Mouse (Mus musculus) midbrain, embryonic 16.5 days (tissue): ENCODE data around the gene Tmie. TPM values are rescaled to one million over a fixed set of nuclear protein-coding genes. Genes with fewer than 3 reads are reported as not detected.

Experiments
- ATAC-seq: fragments of 200-750 bp; cut with Nextera tagmentation; 2 replicates; pipeline ENCODE4 v1.8.0; 2017; ENCODE audit warnings: moderate TSS enrichment
- H3K27ac ChIP-seq: fragments of 300-500 bp; sonication (generic); 2 replicates; pipeline ENCODE4 v1.5.1; 2014; ENCODE audit warnings: mild to moderate bottlenecking, low read length, mixed read lengths
- H3K27me3 ChIP-seq: fragments of 300-500 bp; sonication (generic); 2 replicates; pipeline ENCODE4 v1.6.1; 2014; ENCODE audit warnings: low read depth, low read length, mixed read lengths; ENCODE audit not compliant: control insufficient read depth, insufficient read depth
- H3K36me3 ChIP-seq: fragments of 300-500 bp; sonication (generic); 2 replicates; pipeline ENCODE4 v1.6.1; 2014; ENCODE audit warnings: mild to moderate bottlenecking, low read length, moderate library complexity, mixed read lengths; ENCODE audit not compliant: control insufficient read depth, insufficient read depth
- H3K4me1 ChIP-seq: fragments of 300-500 bp; sonication (generic); 2 replicates; pipeline ENCODE4 v1.6.1; 2014; ENCODE audit warnings: mild to moderate bottlenecking, low read length, mixed read lengths; ENCODE audit not compliant: control insufficient read depth, insufficient read depth
- H3K4me2 ChIP-seq: fragments of 300-500 bp; sonication (generic); 2 replicates; pipeline ENCODE4 v1.6.1; 2014; ENCODE audit warnings: mild to moderate bottlenecking, low read length, mixed read lengths
- H3K4me3 ChIP-seq: fragments of 300-500 bp; sonication (generic); 2 replicates; pipeline ENCODE4 v1.5.1; 2014; ENCODE audit warnings: low read depth, mild to moderate bottlenecking, low read length, moderate library complexity, mixed read lengths
- H3K9ac ChIP-seq: fragments of 300-500 bp; sonication (generic); 2 replicates; pipeline ENCODE4 v1.6.1; 2014; ENCODE audit warnings: low read depth, low read length, mixed read lengths
- H3K9me3 ChIP-seq: fragments of 300-500 bp; sonication (generic); replicated peaks from 2 replicates; pipeline ENCODE4 v1.6.1; 2014; ENCODE audit warnings: mild to moderate bottlenecking, low read length, mixed read lengths; ENCODE audit not compliant: control insufficient read depth, poor library complexity, severe bottlenecking
- WGBS: fragments of 180-500 bp; shearing (Covaris S2); extraction: QIAGEN DNeasy Blood & Tissue Kit; methylation state at CpG from one replicate; pipeline ENCODE4 v1.1.7; 2014; 5-methylcytosine and 5-hydroxymethylcytosine counted together
- polyA plus RNA-seq: library from polyadenylated mRNA; unstranded; fragments of >200 nt; fragmentation: Nextera tagmentation; extraction: Ambion mirVana; gene quantifications from 2 replicates; pipeline ENCODE4 v1.2.1, GENCODE M21; 2015

The Tmie gene
- polyA plus RNA-seq, 1 experiment from 2014 or later = 5.7 TPM

DNA sequence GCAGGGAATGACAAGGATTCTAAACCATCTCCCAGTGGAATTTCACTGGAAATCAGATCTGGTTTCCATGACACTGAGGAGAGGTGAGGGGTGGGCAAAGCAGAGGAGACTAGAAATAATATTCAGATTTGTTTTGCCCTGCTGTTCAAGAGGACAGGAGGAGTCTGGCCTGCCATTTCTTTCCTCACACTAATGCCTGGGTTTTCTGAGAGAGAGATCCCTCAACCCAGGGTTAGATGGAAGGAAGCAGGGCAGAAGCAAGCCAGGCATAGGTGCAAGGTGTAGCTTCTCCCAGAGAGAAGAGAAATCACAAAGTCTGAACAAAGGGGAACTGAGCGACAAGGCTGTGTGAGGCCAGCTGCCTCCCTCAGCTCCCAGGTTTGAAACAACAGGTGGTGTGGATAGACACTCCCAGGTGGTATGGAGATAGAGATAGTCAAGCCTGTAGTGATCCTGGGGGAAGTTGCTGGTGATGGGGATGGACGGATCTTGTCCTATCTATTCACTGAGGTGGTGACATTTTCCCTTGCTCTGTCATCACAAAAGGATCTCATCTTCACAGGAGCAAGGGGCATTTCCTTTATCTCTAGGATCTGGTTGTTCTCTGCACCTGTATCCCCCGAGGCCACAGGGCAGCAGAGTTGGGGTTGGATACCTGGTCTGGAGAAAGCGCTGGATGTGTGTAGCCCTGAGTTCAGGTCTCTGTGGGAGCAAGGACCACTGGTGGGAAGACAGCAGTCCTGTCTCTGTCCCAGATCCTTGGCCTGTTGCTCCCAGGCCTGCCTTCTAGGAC is 28.1 kb upstream of the Tmie start:
- no peaks in the 10 kb centered on the region for H3K4me1 ChIP-seq
- no peaks in the 10 kb centered on the region for H3K27me3 ChIP-seq
- H3K4me3 ChIP-seq = no peak overlapping the region
- ATAC-seq = no peak
- H3K27ac ChIP-seq = no peak overlapping the region
- no peak overlapping the region for H3K4me2 ChIP-seq
- no peaks in the 10 kb centered on the region for H3K36me3 ChIP-seq
- whole genome bisulfite sequencing = 79% methylated on average over 4 of the region's 4 CpGs
- no peaks in the 10 kb centered on the region; the same call in 1 of the 2 replicates for H3K9me3 ChIP-seq
- no peak overlapping the region for H3K9ac ChIP-seq

DNA sequence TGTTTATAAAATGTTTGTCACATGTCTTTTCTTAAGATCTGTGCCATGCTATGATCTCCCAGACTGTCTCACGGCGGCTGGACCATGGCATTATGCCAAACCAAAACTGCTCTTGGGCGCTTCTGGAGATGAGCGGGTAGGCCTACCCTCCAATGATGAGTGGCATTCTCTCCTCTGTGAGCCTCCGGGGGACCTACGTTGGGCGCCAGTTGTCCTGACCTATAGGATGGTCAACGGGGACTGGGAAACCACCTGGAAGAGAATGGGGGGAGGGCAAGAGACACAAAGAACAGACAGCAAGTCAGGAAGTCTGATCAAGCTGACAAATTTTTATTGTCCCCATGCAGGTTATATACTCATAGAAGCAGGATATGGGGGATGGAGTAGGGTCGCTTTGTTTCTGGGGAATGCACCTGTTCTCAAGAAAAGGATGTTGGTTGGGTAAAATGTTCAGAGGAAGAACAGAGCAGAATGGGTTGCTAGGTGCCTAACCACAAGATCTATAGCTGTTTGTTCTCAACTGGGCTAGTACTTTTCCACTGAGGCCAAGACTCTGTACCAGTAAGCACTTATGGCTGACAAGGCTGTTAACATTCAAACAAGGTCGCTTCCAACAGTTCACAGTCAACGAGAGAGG is 27.4 kb upstream of the Tmie start:
- H3K9ac ChIP-seq = no peak overlapping the region
- H3K36me3 ChIP-seq = no peaks in the 10 kb centered on the region
- WGBS = 91% methylated on average over 11 of the region's 11 CpGs
- no peaks in the 10 kb centered on the region for H3K27me3 ChIP-seq
- H3K4me3 ChIP-seq = no peak overlapping the region
- no peaks in the 10 kb centered on the region; the same call in 1 of the 2 replicates for H3K9me3 ChIP-seq
- no peak overlapping the region for H3K4me2 ChIP-seq
- ATAC-seq = no peak
- H3K4me1 ChIP-seq = no peaks in the 10 kb centered on the region
- H3K27ac ChIP-seq = no peak overlapping the region

DNA sequence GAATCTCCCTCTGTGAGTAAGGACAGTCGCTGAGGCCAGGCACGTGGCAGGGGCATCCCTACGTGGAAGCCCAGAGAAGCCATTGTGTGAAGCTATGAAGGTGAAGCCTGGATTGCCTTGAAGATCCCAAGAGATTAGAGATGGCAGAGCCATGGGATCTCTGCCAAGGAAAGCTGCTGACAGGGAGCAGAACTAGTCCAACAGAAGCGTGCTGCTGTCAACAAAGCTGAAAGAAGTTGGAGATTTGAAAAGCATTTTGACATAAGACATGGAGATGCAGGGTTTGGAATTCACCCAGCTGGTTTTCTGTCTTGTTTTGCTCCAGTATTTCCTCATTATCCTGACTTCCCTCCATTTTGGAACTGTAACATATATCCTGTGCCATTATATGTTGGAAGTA is 22.4 kb upstream of the Tmie start:
- no peaks in the 10 kb centered on the region for H3K9me3 ChIP-seq
- H3K36me3 ChIP-seq = no peaks in the 10 kb centered on the region
- no peak overlapping the region for H3K27ac ChIP-seq
- H3K4me2 ChIP-seq = no peak overlapping the region
- H3K9ac ChIP-seq = no peak overlapping the region
- no peak overlapping the region for H3K4me3 ChIP-seq
- 88% methylated on average over 4 of the region's 4 CpGs for WGBS
- no peak for ATAC-seq
- no peaks in the 10 kb centered on the region for H3K4me1 ChIP-seq
- H3K27me3 ChIP-seq = no peaks in the 10 kb centered on the region

DNA sequence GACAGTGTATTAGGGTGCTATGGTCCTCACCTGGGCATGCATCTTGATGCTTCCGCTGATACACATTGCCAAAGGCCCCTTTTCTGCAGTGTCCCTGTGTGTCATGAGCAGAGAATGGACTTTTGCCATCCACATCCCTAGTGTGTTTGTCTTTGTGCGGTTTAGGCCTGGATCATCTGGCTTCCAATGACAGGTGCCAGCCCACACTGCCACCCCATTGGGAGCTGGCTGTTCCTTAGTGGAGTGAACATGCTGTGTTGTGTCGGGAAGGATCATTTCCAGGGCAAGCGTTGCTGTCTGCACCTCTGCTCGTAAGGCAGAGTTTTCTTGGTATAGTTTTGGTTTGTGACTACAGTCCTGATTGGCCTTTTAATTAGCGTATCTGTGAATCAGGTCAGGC is 21.3 kb upstream of the Tmie start:
- no peak for ATAC-seq
- no peaks in the 10 kb centered on the region for H3K9me3 ChIP-seq
- no peaks in the 10 kb centered on the region for H3K36me3 ChIP-seq
- no peak overlapping the region for H3K27ac ChIP-seq
- peaks cover 4% of the 10 kb centered on the region; the same call in 1 of the 2 replicates for H3K4me1 ChIP-seq
- no peaks in the 10 kb centered on the region for H3K27me3 ChIP-seq
- H3K4me3 ChIP-seq = no peak overlapping the region
- H3K9ac ChIP-seq = no peak overlapping the region
- 87% methylated on average over 6 of the region's 6 CpGs for WGBS
- H3K4me2 ChIP-seq = no peak overlapping the region

DNA sequence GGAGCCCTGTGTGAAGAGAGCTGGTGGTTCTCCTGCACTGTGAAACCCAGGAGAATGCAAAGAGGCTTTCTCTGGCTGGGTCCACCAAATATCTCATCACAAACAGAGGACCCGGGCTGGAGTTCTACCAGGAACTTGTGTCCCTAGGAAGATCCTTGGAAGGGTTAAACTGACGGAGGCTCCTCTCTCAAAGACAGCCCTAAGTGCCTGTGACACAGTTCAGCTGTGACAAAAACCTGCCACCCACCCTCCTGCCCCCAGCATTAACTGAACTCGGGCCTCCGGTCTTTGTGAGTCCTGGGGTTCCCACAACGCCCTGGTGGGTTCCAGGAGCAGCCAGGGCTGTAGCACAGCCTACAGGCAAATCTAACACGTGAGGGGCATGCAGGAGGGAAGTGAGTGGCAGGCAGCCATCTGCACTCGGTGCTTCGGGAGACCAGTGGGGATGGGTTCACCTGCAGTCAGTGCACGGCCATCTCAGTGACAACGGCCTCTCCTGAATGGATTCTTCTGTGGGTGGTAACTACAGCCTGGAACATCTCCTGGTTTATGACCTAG is 19.6 kb upstream of the Tmie start:
- ATAC-seq = no peak
- Histone ChIP-seq H3K27ac (no peak overlapping the region), H3K9me3 (no peaks in the 10 kb centered on the region), H3K4me1 (peaks cover 4% of the 10 kb centered on the region; the same call in 1 of the 2 replicates), H3K36me3 (no peaks in the 10 kb centered on the region), H3K4me3 (no peak overlapping the region), H3K27me3 (no peaks in the 10 kb centered on the region), H3K9ac (no peak overlapping the region), H3K4me2 (no peak overlapping the region)
- WGBS = 62% methylated on average over 10 of the region's 10 CpGs

DNA sequence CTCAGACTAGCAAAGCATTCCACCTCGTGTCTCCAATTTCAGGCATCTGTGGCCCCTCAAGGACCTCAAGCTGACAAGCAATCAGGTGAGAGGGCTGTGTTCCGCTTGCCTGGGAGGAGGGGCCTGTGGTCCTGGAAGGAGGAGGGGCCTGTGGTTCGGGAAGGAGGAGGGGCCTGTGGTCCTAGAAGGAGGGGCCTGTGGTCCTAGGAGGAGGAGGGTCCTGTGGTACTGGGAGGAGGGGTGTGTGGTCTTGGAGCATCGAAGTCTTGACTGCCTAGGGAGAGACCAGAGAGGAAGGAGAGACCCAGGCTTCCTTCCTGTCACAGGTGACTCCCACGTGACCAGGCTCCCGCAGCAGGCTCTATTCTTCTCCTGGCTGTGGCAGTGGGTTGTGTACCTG is 16.7 kb upstream of the Tmie start:
- Histone ChIP-seq H3K4me2 (peak overlapping the region; percentile 40), H3K27me3 (no peaks in the 10 kb centered on the region), H3K4me1 (peaks cover 4% of the 10 kb centered on the region; the same call in 1 of the 2 replicates), H3K27ac (no peak overlapping the region), H3K4me3 (no peak overlapping the region), H3K36me3 (no peaks in the 10 kb centered on the region), H3K9ac (no peak overlapping the region; the same call in 1 of the 2 replicates), H3K9me3 (no peaks in the 10 kb centered on the region)
- 6% methylated on average over 6 of the region's 6 CpGs for WGBS
- ATAC-seq = 0 out of 2 replicates have a peak, but pooled peaks have one; percentile 51

DNA sequence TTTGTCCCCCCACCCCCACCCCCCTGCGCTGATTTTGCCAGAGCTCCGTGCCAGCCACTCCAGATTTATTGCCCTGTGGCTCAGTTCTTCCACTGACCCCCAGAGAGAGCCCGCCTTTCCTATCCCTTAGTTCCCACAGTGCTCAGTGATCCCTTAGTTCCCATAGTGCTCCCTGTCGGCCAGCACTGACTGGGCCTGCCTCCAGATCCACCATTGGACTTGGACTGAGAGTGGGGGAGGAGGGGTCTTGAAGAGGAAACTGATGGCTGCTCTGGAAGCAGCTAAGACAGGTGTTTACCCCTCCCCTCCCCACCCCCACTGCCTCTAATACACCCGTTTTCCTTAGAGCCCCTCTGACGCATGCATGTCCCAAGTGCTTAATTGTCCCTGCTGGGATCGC is 16.1 kb upstream of the Tmie start:
- WGBS = 12% methylated on average over 7 of the region's 7 CpGs
- Histone ChIP-seq H3K9me3 (no peaks in the 10 kb centered on the region), H3K27ac (no peak overlapping the region), H3K4me1 (peaks cover 4% of the 10 kb centered on the region; the same call in 1 of the 2 replicates), H3K36me3 (no peaks in the 10 kb centered on the region), H3K4me3 (no peak overlapping the region), H3K4me2 (peak overlapping the region; percentile 40), H3K27me3 (no peaks in the 10 kb centered on the region), H3K9ac (no peak overlapping the region; the same call in 1 of the 2 replicates)
- ATAC-seq = peak; percentile 51; the same call in 1 of the 2 replicates

DNA sequence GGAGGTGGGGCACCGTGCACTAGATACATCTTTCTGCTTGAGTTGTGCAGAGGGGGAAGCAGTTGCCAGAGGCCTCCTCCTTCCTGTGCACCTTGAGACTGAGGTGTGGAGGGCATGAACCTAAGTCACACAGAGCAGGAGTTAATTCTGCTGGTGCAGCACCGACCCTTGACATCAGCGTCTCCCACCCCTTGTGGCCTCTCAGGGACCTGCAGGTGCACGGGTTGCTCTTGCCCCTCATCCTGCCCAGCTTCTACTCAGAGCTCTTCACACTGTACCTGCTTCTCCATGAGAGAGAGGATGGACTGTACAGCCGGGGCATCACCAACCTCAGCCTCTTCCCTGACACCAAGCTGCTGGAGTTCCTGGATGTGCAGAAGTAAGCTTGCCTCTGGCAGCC is 15.6 kb upstream of the Tmie start:
- Histone ChIP-seq H3K9ac (no peak overlapping the region), H3K4me3 (no peak overlapping the region), H3K27ac (no peak overlapping the region), H3K36me3 (no peaks in the 10 kb centered on the region), H3K9me3 (no peaks in the 10 kb centered on the region), H3K4me2 (no peak overlapping the region), H3K4me1 (peaks cover 4% of the 10 kb centered on the region; the same call in 1 of the 2 replicates), H3K27me3 (no peaks in the 10 kb centered on the region)
- ATAC-seq = no peak
- 56% methylated on average over 5 of the region's 5 CpGs for WGBS

DNA sequence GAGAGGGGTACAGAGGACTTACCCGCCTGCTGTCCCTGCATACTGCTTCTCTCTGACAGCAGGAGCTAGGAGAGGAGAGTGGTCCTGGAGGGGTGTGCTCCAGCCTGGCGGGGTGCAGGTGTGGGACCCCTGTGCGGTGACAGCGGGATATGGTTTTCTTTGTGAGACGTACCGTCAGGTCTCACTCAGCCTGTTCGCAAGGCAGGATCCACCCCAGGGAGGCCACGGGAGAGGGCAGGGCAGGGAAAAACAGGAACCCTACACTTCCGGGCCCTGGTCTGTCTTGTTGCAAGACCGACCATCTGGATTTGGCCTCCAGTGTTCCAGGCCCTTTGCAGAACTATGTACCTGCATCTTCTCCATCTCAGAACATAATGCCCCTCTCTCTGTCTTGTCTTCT is 13.5 kb upstream of the Tmie start:
- Histone ChIP-seq H3K4me1 (peaks cover 4% of the 10 kb centered on the region; the same call in 1 of the 2 replicates), H3K27ac (no peak overlapping the region), H3K9me3 (no peaks in the 10 kb centered on the region), H3K36me3 (no peaks in the 10 kb centered on the region), H3K27me3 (no peaks in the 10 kb centered on the region), H3K4me3 (no peak overlapping the region), H3K9ac (no peak overlapping the region), H3K4me2 (no peak overlapping the region)
- no peak for ATAC-seq
- 66% methylated on average over 10 of the region's 10 CpGs for WGBS
